Mouse (Mus musculus) spleen, embryonic (tissue): ENCODE data around the gene Iqcn.

ENCODE experiments used
- CTCF ChIA-PET: fragments of 350-600 bp; sonication (Branson Sonifier 250); formaldehyde crosslinking; loops from one replicate; lab custom pipeline; 2022; lab: Charles Lee

Iqcn gene

DNA sequence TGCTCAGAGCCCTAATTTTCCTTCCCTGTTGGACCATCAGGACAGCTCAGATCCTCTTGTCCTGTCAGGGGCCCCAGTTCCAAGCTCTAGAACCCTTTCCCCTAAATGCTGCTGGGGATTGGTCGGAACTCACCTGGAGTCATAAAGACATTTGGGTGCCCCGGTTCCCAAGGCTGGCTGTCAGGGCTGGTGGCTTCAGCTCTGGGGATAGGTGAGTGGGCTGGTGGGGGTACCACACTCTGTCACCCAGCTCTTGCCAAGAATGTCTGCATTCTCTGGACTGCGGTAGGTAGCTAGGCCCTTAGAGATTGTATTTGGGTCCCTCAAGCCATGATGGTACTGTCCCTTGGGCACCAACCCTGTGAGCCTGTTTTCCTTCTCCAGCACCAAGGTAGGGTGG, at the start of gene Iqcn:
Gene Iqcn (plus strand): TSS at position 171 of the 400 bp plus-strand sequence.
- CTCF ChIA-PET, result no interaction called here

DNA sequence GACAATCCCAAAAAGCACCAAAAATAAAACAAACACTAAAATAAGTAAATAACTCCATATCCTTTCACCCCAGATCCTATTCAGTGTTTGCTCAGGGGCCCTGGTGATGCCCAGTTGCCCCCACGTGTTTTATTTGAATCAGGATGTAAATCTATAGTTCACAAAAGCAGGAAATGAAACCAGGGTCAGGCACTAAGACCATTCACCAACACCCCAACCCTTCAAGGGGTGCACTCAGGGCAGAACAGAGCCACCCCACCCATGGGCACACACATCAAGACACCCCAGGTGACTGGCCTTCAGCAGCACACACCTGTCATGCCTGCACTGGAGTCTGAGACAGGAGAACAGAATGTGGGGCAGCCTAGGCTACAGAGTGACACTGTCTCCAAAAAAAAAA, 49.1 kb upstream of the Iqcn start:
- CTCF ChIA-PET, result interaction anchor here (0.6 kb wide), 3 partner anchors 29 to 525 kb away, joined by 3 to 4 read pairs (median 4); no protein-coding TSS in a partner anchor

DNA sequence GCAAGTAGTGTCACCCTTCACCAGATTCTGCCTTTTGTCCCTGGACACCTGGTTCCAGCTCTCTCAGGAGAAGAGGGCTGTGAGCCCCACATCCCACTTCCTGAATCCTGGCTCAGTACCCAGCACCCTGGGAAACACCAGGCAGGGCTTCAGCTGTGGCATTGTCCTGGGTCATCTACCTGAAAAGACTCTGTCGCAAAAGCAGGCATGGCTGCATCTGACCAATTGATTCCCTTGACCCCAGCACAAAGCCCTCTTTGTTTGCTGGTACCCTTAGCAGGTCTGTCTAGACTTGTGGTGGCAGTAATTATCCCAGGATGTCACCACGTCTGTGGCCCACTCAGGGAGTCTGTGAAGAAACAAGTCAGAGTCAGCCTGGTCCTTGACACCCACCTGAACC, 47.8 kb upstream of the Iqcn start:
- CTCF ChIA-PET, result interaction anchor here (0.6 kb wide), 1 partner anchor 226 kb away, joined by 4 read pairs; no protein-coding TSS in a partner anchor

DNA sequence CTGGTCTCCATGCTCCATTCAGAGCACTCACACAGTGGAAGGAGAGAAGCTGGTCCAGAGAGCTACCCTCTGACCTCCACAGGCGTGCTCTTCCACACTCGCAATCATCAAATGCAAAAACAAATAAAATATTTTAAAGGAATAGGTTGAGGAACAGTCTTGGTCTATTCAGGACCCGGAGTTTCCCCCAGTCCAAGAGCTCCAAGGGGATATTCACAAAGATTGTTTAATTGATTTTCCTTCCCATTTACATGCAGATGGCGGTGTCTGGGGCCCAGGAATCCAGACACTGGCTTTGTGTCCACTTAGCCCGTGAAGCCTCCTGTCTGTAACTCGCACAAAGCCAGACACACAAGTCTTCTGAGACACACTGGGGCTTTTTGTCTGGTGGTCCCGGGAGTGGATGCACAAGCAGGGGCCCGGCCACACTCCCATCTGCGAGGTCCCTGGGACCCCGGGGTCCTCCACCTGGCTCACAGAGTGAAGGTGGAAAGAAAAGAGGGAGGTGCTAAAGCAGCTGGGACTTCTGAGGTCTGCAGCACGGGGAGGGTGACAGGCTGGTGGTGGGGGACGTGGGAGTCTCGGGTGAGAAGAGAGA, 47.0 kb upstream of the Iqcn start:
- CTCF ChIA-PET, result interaction anchor here (0.6 kb wide), 1 partner anchor 225 kb away, joined by 4 read pairs; no protein-coding TSS in a partner anchor

DNA sequence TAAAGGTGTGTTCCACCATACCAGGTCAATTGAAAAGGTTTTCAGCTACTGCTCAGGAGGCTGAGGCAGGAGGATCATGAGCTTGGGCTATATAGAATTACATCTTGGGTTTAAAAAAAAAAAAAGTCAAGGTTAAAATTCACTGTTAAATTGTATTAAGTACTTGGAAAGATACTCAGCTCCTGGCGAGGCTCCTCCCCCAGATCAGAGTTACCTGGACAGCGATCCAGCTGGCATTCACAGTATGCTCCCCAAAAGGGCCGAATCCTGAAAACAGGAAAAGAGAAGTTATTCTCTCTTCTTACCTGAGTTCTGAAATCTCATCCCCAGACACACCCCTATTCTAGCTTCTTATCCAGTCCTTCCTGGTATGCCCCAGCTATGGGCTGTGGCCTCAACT, 46.0 kb upstream of the Iqcn start:
- CTCF ChIA-PET, result no interaction called here

DNA sequence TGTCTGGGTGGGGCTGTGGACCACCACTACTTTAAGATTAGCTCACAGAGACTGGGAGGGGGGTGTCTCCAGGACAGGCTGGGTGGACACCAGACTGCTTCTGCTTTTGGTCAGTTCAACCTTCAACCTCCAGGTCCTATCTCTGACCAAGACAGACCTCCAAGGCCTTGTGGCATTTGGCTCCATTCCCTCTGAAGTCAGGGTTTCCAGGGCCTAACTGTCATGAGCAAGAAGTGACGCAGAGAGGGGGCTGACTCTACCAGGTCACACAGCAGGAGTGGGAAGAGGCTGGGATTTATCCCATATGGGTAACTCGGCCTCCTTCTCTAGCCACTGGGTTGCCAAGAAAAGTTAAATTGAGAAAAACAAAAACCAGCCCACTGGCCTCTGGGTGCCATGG, 45.5 kb upstream of the Iqcn start:
- CTCF ChIA-PET, result no interaction called here

DNA sequence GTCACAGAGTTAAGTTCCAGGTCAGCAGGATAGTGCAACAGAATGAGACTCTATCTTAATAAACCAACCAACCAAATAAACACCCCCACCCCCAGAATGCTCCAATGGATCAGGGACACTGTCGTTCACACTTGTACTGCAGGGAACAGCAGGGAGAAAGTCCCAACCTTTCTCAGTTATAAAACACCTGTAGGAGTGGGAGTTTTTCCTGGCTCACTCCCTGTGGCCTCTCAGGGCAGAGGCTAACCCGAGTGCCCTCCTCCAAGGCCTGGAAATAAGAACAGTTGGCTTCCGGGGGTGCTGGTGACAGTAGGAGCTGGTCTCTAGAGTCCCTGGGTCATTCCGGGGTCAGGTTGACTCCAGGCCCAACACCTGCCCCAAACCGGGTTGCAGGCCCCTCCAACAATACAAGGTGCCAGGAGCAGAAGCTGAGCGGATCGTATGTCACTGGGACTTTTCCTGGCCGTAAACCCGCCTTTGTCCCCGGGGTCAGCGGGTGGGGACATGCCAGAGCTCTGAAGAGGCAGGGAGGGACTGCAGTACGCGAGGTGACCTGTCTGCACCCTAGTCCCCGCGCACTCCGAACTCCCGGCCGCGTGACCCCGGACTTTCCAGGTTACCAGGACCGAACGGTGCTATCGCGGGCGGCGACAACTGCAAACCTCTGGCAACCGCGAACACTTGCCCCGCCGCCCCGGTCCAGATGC, 44.2 kb upstream of the Iqcn start:
- CTCF ChIA-PET, result no interaction called here

DNA sequence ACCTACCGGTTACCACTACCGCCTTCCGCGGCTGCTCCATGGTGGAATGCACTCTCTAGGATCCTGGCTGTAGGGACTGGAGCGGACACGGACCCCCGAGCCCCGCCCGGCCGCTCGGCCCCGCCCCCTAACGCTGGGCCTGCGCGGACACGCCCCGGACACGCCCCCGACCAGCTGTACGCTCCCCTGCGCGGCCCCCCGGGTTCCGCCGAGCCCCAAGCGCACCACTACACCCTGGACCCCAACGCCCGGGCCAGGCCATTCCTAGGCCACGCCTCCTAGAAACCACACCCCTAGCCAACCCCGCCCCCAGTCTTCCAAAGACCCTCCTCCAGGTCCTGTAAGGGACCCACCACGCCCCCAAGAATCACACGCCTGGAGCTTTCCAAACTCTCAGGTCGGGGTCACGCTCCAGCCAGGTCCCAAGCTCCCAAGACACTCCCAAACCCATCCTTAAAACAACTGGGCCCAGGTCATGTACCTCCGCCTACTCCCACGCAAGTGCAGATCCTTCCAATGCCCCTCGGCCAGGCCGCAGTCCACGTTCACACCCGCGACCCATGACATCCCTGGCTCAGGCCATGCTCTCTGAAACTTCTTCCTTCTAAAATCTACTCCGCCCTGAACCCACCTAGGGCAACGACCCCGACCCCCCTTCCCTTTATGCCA, 43.5 kb upstream of the Iqcn start:
- CTCF ChIA-PET, result interaction anchor here (0.6 kb wide), 1 partner anchor 17 kb away, joined by 8 read pairs; no protein-coding TSS in a partner anchor

DNA sequence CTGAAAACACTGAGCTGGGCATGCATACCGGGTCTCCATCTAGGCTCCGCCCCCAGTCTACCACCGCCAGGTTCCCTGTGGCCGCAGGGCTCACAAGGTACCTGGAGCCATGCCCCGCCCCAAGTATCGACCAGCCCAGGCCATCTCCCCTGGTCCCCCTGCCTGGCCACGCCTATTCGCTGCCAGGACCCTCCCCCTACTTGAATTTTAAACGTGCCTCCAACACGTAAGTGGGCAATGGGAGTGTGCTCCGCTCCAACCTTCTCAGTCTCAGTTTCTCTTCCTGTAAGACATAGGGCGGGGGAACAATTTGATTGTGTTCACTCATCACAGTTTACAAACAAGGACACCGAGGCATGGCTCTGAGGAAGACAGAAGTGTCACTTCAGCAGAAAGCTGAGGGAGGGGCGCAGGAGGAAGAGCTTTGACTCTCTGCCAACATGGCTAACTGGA, 43.0 kb upstream of the Iqcn start, which contains the start of gene Pgpep1:
Gene Pgpep1 (minus strand): TSS at position 116 of the 453 bp plus-strand sequence.
- CTCF ChIA-PET, result interaction anchor here (0.6 kb wide), 1 partner anchor 17 kb away, joined by 8 read pairs; no protein-coding TSS in a partner anchor

DNA sequence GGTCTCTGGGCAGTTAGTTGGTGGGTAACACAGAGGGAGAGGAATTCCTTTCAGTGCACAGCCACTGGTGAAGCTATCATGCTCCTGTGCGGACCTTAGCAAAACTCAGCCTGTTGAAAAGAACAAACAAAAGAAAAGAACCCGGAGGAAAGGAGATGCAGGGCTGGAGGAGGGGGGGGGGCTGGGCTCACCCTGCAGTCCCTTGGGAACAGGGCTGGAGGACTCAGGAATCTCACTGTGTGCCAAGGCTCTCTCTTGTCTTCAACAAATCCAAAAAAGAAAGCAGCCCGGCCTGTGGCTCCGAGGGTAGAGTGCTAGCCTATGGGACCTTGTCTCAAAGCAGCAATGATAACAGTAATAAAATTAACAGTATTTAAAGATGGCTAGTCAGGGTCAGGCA, 39.6 kb upstream of the Iqcn start:
- CTCF ChIA-PET, result no interaction called here

DNA sequence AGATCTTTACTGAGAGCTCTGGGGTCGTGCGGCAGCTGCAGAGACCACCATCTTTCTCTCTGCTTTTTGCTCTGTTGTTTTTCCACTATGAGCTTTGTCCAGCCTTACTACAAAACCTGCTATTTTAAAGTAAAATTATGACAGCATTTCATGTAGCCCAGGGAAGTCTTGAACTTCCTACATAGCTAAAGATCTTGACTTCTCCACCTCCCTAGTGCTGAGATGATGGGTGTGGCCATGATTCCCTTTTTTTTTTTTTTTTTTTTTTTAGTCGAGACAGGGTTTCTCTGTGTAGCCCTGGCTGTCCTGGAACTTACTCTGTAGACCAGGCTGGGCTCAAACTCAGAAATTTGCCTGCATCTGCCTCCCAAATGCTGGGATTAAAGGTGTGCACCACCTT, 38.6 kb upstream of the Iqcn start:
- CTCF ChIA-PET, result no interaction called here

DNA sequence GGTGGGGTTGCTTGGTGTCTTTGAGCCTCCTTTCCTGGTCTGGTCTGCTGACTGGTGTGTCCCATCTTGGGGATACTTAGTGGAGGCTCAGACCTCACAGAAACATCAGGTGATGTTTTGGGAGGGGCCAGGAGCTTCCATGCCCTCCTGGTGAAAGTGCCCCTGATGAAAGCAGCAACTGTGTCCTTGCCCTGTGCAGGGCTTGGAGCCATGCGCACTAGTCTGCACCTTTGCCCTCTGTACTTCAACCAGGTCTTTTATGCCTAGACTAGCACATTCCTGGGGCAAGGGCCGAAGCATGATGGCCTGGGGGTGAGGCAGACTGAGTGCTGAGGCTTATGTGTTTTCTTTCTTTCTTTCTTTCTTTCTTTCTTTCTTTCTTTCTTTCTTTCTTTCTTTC, 37.7 kb upstream of the Iqcn start:
- CTCF ChIA-PET, result no interaction called here

DNA sequence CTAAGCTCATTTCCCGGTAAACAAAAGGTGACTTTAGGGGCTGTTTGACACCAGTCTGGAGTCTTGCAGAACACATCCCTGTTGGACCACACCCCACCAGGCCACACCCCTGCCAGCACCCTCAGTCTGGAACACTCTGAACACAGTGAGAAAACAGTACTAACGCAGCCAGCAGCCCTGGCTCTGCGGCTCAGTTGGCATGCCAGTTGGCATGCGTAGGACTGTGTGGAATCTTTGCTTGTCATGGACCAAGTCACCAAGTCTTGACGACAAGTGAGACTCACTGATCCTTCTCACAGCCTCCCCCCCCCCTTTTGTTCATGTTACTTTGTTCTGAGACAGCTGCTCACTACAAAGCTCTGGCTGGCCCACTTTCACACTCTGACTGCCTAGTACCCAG, 36.2 kb upstream of the Iqcn start:
- CTCF ChIA-PET, result no interaction called here

DNA sequence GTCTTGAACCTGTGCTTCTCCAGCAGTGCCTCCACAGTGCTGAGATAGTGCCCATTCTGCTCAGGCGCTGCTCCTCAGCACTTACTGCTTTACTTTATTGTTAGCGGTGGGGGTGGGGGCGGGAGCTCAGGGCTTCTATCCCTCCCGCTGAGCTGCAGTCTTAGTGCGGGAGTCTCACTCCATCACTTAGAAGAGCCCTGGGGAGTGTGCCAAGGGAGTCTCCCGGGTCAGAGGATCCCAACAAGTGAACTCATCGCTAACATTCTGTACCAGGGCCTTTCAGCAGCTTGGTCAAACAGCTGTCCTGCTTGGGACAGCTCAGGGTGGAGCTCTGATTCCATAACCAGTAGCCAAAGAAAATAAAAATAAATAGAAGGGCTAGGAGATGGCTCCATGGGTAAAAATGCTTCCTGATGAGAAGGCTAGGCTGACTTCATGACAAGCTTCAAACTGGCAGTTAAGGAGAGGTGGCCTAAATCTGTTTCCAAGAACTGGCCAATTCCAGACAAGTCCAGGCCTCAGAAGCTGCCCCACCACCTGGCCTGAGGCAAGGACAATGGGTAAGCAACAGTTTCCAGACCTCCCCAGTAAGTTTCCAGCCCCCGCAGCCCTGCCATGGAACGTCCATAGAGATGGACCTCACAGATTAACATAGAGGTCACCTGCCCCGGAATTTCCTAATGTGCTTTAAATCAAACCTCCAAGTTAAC, 31.5 kb upstream of the Iqcn start:
- CTCF ChIA-PET, result interaction anchor here (0.6 to 0.9 kb wide), 2 partner anchors 28 to 149 kb away, joined by 3 to 4 read pairs; no protein-coding TSS in a partner anchor

DNA sequence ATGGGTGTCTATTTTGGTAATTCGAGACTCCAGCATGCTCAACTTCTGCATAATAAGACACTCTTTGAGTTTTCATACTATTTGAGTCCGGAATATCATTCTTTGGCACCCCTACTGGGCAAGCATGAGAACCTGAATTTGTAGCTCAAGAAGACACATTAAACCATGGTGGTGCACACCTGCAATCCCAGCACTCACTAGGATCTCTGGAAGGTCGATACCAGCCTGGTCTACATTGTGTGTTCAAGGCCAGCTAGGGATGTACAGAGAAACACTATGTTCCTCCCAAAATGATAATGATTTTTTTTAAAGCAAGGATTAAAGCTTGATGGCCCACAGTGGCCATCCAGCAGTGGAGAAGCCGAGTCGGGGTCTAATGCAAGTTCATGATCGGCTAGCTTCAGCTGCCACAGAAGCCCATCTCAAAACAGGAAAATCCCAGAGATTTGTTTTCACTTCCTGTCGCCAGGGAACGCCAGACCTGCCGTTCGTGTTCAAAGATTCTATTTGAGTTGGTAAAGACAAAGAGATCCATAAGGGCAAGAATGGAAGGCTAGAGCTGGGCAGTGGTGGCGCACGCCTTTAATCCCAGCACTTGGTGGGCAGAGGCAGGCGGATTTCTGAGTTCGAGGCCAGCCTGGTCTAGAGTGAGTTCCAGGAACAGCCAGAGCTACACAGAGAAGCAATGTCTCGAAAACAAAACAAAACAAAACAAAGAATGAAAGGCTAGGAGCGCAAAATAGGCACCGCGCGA, 30.8 kb upstream of the Iqcn start:
- CTCF ChIA-PET, result interaction anchor here (0.6 to 1.6 kb wide), 3 partner anchors 27 to 149 kb away, joined by 3 to 4 read pairs (median 4); no protein-coding TSS in a partner anchor

DNA sequence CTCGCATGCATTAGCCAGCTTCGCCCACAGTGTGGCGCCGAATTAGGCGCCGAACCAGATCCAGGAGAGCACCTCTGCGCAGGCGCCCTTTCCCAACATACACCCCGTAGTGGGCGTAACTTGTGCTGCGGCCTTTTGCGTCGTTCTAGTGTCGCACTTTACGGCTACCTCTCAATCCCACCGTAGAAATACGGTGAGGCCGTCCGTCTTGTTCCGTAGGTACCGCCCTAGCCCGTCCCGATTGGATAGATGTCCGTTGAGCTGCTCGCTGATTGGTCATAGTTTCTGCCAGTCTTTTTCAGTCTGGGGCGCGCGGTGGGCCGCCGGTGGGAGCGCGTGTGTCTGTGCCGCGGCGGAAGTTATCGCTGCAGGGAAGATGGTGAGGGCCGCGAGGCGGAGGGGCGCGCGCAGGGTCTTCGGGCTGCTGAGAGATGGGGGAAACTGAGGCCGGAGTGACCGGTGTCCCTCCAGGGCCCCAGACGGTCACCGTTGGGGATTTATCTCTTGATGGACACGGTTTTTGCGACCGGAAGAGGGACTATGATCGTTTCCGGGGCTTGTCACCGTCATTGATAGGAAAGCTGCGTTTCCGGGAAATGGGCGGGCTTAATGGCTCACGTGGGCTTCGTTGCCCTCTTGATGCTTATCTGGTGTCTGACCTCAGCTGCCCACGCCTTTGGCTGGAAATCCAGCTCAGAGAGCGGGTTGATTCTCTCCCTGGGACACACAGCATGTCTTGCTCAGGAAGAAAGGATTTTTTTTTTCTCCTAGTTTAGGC, 30.0 kb upstream of the Iqcn start, which contains the start of gene Lsm4:
Gene Lsm4 (plus strand): TSS at position 170 of the 778 bp plus-strand sequence.
- CTCF ChIA-PET, result interaction anchor here (0.6 to 1.6 kb wide), 3 partner anchors 26 to 195 kb away, joined by 3 to 4 read pairs (median 3); no protein-coding TSS in a partner anchor

DNA sequence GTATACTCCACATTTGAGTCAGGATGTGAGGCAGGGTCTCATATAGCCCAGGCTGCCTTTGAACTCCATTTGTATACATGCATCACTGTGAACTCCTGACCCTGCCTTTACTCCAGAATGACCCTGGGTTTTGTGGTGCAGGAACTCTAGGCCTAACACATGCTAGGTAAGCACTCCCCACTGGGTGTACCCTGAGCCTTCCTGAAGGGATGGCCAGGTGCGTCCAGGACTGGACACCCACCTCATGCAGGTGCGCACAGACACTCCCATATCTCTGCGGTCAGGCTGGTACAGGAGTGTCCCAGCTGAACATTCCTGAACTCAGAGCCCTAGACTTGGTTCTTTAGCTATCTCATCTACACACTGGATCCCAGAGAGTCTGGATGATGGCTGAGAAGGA, 29.1 kb upstream of the Iqcn start:
- CTCF ChIA-PET, result no interaction called here

DNA sequence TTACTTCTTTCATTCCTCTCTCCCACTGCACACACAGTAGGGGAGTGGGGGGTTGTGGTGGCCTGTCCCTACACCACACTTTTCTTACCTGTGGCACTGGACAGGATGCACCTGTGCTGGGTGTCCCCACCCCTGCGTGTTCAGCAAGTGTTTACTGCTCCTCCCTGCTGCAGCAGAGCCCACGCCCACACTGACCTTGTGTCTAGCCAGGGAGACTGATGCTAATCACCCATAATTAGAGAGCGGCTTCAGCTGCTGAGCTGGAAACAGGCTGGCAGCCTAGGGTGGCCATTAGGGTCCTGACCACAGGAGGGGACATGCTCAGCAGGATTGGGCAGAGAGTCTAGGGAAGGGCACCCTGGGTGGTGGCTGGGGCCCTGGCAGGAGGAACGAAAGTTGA, 28.5 kb upstream of the Iqcn start:
- CTCF ChIA-PET, result interaction anchor here (0.5 to 0.7 kb wide), 2 partner anchors 22 to 27 kb away, joined by 3 to 4 read pairs; no protein-coding TSS in a partner anchor

DNA sequence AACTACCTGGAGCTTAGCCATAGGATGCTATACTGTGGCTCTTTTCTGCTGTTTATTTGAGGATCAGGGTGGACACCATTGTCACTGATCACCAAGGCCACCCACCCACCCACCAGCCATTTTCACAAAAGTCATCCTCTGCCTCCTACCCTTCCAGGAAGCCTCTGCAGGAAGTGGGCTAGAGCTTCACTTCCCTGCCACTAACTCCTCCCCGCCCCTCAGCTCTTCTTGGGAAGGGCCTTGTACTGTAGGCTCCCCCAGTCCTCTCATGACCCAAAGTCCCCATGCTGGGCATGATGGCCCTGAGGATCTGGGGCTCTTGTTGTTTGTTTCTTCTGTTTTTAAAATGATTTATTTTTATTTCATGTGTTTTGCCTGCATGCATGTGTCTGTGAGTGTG, 27.9 kb upstream of the Iqcn start:
- CTCF ChIA-PET, result interaction anchor here (0.5 to 0.7 kb wide), 2 partner anchors 22 to 27 kb away, joined by 3 to 4 read pairs; no protein-coding TSS in a partner anchor
